Mouse (Mus musculus) heart, postnatal 0 days (tissue): Measurements from ENCODE around the gene Zfp385c. TPM values are rescaled to one million over a fixed set of nuclear protein-coding genes. Genes with fewer than 3 reads are reported as not detected.

Experiments used
- ATAC-seq: fragments of 200-750 bp; cut with Nextera tagmentation; 2 replicates; pipeline ENCODE4 v1.8.0; 2017; ENCODE audit warnings: low read depth, moderate number of reproducible peaks, moderate library complexity; ENCODE audit not compliant: insufficient read depth
- DNase-seq: peaks from one replicate; pipeline ENCODE4 v3.0.0-alpha.2; 2016; ENCODE audit warnings: low spot score
- H3K27ac ChIP-seq: fragments of 300-500 bp; sonication (generic); 2 replicates; pipeline ENCODE4 v1.5.1; 2014; ENCODE audit warnings: low read depth, mild to moderate bottlenecking
- H3K27me3 ChIP-seq: fragments of 300-500 bp; sonication (generic); 2 replicates; pipeline ENCODE4 v1.6.1; 2014; ENCODE audit warnings: low read length, mixed read lengths; ENCODE audit not compliant: control insufficient read depth, insufficient read depth
- H3K36me3 ChIP-seq: fragments of 300-500 bp; sonication (generic); replicated peaks from 2 replicates; pipeline ENCODE4 v1.6.1; 2014; ENCODE audit warnings: low read length, mixed read lengths; ENCODE audit not compliant: control insufficient read depth, insufficient read depth
- H3K4me1 ChIP-seq: fragments of 300-500 bp; sonication (generic); 2 replicates; pipeline ENCODE4 v1.6.1; 2014; ENCODE audit warnings: antibody characterized with exemption; ENCODE audit not compliant: control insufficient read depth, insufficient read depth
- H3K4me2 ChIP-seq: fragments of 300-500 bp; sonication (generic); 2 replicates; pipeline ENCODE4 v1.6.1; 2014; ENCODE audit warnings: low read depth, mild to moderate bottlenecking, low read length, moderate library complexity
- H3K4me3 ChIP-seq: fragments of 300-500 bp; sonication (generic); 2 replicates; pipeline ENCODE4 v1.5.1; 2014; ENCODE audit warnings: low read depth, low read length
- H3K9ac ChIP-seq: fragments of 300-500 bp; sonication (generic); replicated peaks from 2 replicates; pipeline ENCODE4 v1.6.1; 2014; ENCODE audit warnings: low read depth, low read length, mixed read lengths
- H3K9me3 ChIP-seq: fragments of 300-500 bp; sonication (generic); replicated peaks from 2 replicates; pipeline ENCODE4 v1.6.1; 2016; ENCODE audit warnings: low read length; ENCODE audit not compliant: control insufficient read depth
- CTCF ChIP-seq: IDR thresholded peaks from 2 replicates; pipeline ENCODE4 v1.5.1; 2016; ENCODE audit warnings: antibody characterized with exemption, control low read depth, low read depth
- EP300 ChIP-seq: IDR thresholded peaks from 2 replicates; pipeline ENCODE4 v1.6.1; 2016; ENCODE audit warnings: antibody characterized with exemption, low read depth
- WGBS: fragments of 180-500 bp; shearing (Covaris S2); extraction: QIAGEN DNeasy Blood & Tissue Kit; methylation state at CpG from one replicate; pipeline ENCODE4 v1.1.7; 2014; 5-methylcytosine and 5-hydroxymethylcytosine counted together
- polyA plus RNA-seq: library from polyadenylated mRNA; unstranded; fragments of >200 nt; fragmentation: Nextera tagmentation; extraction: Ambion mirVana; gene quantifications from 2 replicates; pipeline ENCODE4 v1.2.1, GENCODE M21; 2015
- total RNA-seq: library from RNA; depleted of rRNA; stranded (reverse); fragments of >200 nt; gene quantifications from 2 replicates; pipeline ENCODE4 v1.2.3, GENCODE M21; 2014; ENCODE audit warnings: low replicate concordance

Gene Zfp385c
- total and polyA plus RNA-seq, 2 experiments from 2014 or later, result 0.40 TPM; not detected in 1

GRCm38 (mm10) chr11:100625754-100626700 lies 66.2 kb downstream of the Zfp385c start:
- Histone ChIP-seq H3K9me3 (no peaks in the 10 kb centered on the region), H3K27ac (no peak overlapping the region), H3K36me3 (peaks cover 20% of the 10 kb centered on the region), H3K4me3 (no peak overlapping the region), H3K27me3 (no peaks in the 10 kb centered on the region), H3K4me2 (no peak overlapping the region), H3K9ac (no peak overlapping the region), H3K4me1 (peaks cover 8% of the 10 kb centered on the region)
- WGBS, result 89% methylated on average over 23 of the region's 23 CpGs
- ATAC-seq, result no peak
- no peak for DNase-seq
- TF ChIP-seq EP300, result no peak
- no peak for TF ChIP-seq CTCF

DNA sequence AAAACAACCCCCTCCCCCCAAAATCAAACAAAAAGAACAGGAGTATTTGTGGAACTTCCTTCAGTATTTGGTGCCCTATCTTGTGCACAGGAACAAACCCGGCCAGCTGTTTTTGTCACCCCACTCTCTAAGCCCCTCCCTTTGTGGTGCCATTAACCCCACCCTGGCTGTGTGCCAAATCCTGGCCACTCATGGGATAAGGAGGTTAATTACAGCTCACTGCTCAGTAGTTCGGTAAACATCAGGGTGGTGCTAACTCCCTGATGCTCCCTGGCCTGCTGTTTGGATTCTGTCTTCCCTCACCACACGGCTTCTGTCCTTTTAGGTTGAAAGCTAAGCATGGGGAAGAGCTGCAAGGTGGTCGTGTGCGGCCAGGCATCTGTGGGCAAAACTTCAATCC lies 68.4 kb downstream of the Zfp385c start:
- Histone ChIP-seq H3K27ac (peak overlapping the region; percentile 92), H3K9me3 (no peaks in the 10 kb centered on the region), H3K27me3 (no peaks in the 10 kb centered on the region), H3K4me3 (peak overlapping the region; percentile 85; the same call in 1 of the 2 replicates), H3K4me2 (peak overlapping the region; percentile 69), H3K36me3 (peaks cover 20% of the 10 kb centered on the region), H3K4me1 (peaks cover 16% of the 10 kb centered on the region), H3K9ac (0 out of 2 replicates have a peak overlapping the region, but pooled peaks have one; percentile 9)
- DNase-seq (no peak), ATAC-seq (no peak)
- no peak for TF ChIP-seq CTCF
- no peak for TF ChIP-seq EP300
- WGBS, result 37% methylated on average over 5 of the region's 5 CpGs

- DNase-seq, result peak; percentile 96
- WGBS, result under 1% methylated on average over 24 of the region's 24 CpGs
- Histone ChIP-seq H3K4me2 (peak overlapping the region; percentile 69), H3K4me1 (peaks cover 23% of the 10 kb centered on the region), H3K36me3 (peaks cover 20% of the 10 kb centered on the region), H3K27me3 (no peaks in the 10 kb centered on the region), H3K9ac (peak overlapping the region; percentile 74), H3K9me3 (no peaks in the 10 kb centered on the region), H3K4me3 (peak overlapping the region; percentile 85), H3K27ac (peak overlapping the region; percentile 92)
- ATAC-seq, result peak; percentile 83
- TF ChIP-seq CTCF (peak; percentile 88), EP300 (no peak; the same call in 1 of the 2 replicates)
These were observed 69.5 kb downstream of the Zfp385c start for GRCm38 (mm10) chr11:100622714-100623113.

DNA sequence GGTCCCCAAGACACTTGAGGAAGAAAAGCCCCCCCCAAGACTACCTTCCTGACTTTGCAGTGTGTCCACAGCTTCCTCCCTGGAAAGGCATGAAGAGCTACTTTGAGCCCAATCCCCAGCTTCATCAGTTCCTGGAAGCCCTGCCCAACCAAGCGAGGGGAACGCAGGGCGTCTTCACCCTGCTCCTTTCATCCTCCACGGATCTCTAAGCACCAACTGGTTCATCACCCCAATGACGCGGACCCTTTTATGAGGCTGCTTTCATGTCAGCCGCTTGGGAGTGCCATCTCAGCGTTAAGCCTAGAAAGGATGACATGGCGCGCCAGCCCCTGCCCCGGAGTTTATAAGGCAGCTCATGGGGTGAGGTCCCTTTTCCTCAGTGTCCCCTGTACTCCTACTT lies 72.3 kb downstream of the Zfp385c start, which contains the start of gene Dnajc7:
Gene Dnajc7, minus strand, starts transcription at position 187 of the 400 bp plus-strand sequence.
- peak within 1 kb of the TSS; percentile 98 for H3K27ac ChIP-seq
- no peaks in the 10 kb centered on the region for H3K27me3 ChIP-seq
- H3K4me1 ChIP-seq, result peaks cover 25% of the 10 kb centered on the region
- peak within 1 kb of the TSS; percentile 90 for H3K4me2 ChIP-seq
- DNase-seq, result no peak
- H3K9me3 ChIP-seq, result no peaks in the 10 kb centered on the region
- peak within 1 kb of the TSS; percentile 95 for H3K4me3 ChIP-seq
- 10% methylated on average over 11 of the region's 11 CpGs for WGBS
- H3K36me3 ChIP-seq, result peaks cover 10% of the 10 kb centered on the region; the same call in 1 of the 2 replicates
- peak within 1 kb of the TSS; percentile 91 for H3K9ac ChIP-seq
- TF ChIP-seq EP300 (no peak), CTCF (no peak)
- ATAC-seq, result no peak

GRCm38 (mm10) chr11:100619485-100619975 lies 72.7 kb downstream of the Zfp385c start:
- H3K27me3 ChIP-seq, result no peaks in the 10 kb centered on the region
- peak; percentile 92 for DNase-seq
- peaks cover 25% of the 10 kb centered on the region for H3K4me1 ChIP-seq
- no peaks in the 10 kb centered on the region for H3K9me3 ChIP-seq
- WGBS, result 0% methylated on average over 40 of the region's 40 CpGs
- H3K36me3 ChIP-seq, result peaks cover 5% of the 10 kb centered on the region; the same call in 1 of the 2 replicates
- H3K9ac ChIP-seq, result peak overlapping the region; percentile 91
- peak overlapping the region; percentile 98 for H3K27ac ChIP-seq
- peak overlapping the region; percentile 95 for H3K4me3 ChIP-seq
- TF ChIP-seq CTCF (no peak; the same call in 1 of the 2 replicates), EP300 (peak; percentile 67; the same call in 1 of the 2 replicates)
- ATAC-seq, result peak; percentile 93
- H3K4me2 ChIP-seq, result peak overlapping the region; percentile 90
